Mouse (Mus musculus): ENCODE results near the gene Tep1. TPM values are rescaled to one million over a fixed set of nuclear protein-coding genes. Genes with fewer than 3 reads are reported as not detected.
A peak's percentile ranks its signal among the peaks of the same experiment; 100 is the strongest.
"Not testable (repeated sequence)": the region's sequence is repeated elsewhere in the genome, so short reads cannot be mapped to it uniquely, and the experiment has no call there.

The Tep1 gene
- polyA plus RNA-seq, 1 experiment from 2014 or later: 6.2 TPM

GRCm38 (mm10) chr14:50892541-50893459 lies 22.4 kb upstream of the Tep1 start:
- Histone ChIP-seq H3K36me3 (no peaks in the 10 kb centered on the region), H3K4me1 (peaks cover 14% of the 10 kb centered on the region), H3K4me3 (no peak overlapping the region), H3K27ac (no peak overlapping the region; the same call in 1 of the 2 replicates), H3K27me3 (ENCODE audit: insufficient read depth, poor library complexity, severe bottlenecking) (peaks cover 39% of the 10 kb centered on the region), H3K9me3 (no peaks in the 10 kb centered on the region)
- 81% methylated on average over 22 of the region's 22 CpGs for WGBS
- DNase-seq (ENCODE audit: low spot score): peak; percentile 52

- H3K9me3 ChIP-seq: no peaks in the 10 kb centered on the region
- no peak overlapping the region for H3K27ac ChIP-seq
- H3K27me3 ChIP-seq (ENCODE audit: insufficient read depth, poor library complexity, severe bottlenecking): peaks cover 32% of the 10 kb centered on the region
- no peak overlapping the region for H3K4me3 ChIP-seq
- no peaks in the 10 kb centered on the region for H3K36me3 ChIP-seq
- peaks cover 10% of the 10 kb centered on the region for H3K4me1 ChIP-seq
- peak; percentile 51 for DNase-seq (ENCODE audit: low spot score)
- WGBS: 85% methylated on average over 7 of the region's 7 CpGs
Observed at GRCm38 (mm10) chr14:50892091-50892490, 21.7 kb upstream of the Tep1 start.

GRCm38 (mm10) chr14:50891621-50892020 lies 21.3 kb upstream of the Tep1 start:
- Histone ChIP-seq H3K4me3 (no peak overlapping the region), H3K4me1 (peaks cover 5% of the 10 kb centered on the region), H3K27me3 (ENCODE audit: insufficient read depth, poor library complexity, severe bottlenecking) (peaks cover 27% of the 10 kb centered on the region), H3K36me3 (no peaks in the 10 kb centered on the region), H3K27ac (no peak overlapping the region), H3K9me3 (no peaks in the 10 kb centered on the region)
- 87% methylated on average over 8 of the region's 8 CpGs for WGBS
- DNase-seq (ENCODE audit: low spot score): peak; percentile 72

GRCm38 (mm10) chr14:50876236-50876950 lies 6.0 kb upstream of the Tep1 start:
- no peaks in the 10 kb centered on the region for H3K27me3 ChIP-seq (ENCODE audit: insufficient read depth, poor library complexity, severe bottlenecking)
- no peaks in the 10 kb centered on the region for H3K4me1 ChIP-seq
- 83% methylated on average over 6 of the region's 6 CpGs for WGBS
- no peak for DNase-seq (ENCODE audit: low spot score)
- no peak overlapping the region for H3K4me3 ChIP-seq
- H3K9me3 ChIP-seq: no peaks in the 10 kb centered on the region
- H3K36me3 ChIP-seq: no peaks in the 10 kb centered on the region
- no peak overlapping the region for H3K27ac ChIP-seq

- H3K9me3 ChIP-seq: no peaks in the 10 kb centered on the region
- 78% methylated on average over 6 of the region's 6 CpGs for WGBS
- H3K36me3 ChIP-seq: no peaks in the 10 kb centered on the region
- H3K4me1 ChIP-seq: peaks cover 2% of the 10 kb centered on the region
- DNase-seq (ENCODE audit: low spot score): peak; percentile 36
- H3K4me3 ChIP-seq: no peak overlapping the region
- no peaks in the 10 kb centered on the region for H3K27me3 ChIP-seq (ENCODE audit: insufficient read depth, poor library complexity, severe bottlenecking)
- H3K27ac ChIP-seq: no peak overlapping the region
Observed at GRCm38 (mm10) chr14:50875591-50876230, 5.4 kb upstream of the Tep1 start.

- WGBS: 81% methylated on average over 3 of the region's 3 CpGs
- H3K27ac ChIP-seq: no peak overlapping the region
- no peak for DNase-seq (ENCODE audit: low spot score)
- no peaks in the 10 kb centered on the region for H3K36me3 ChIP-seq
- no peak overlapping the region for H3K4me3 ChIP-seq
- H3K4me1 ChIP-seq: peaks cover 3% of the 10 kb centered on the region
- no peaks in the 10 kb centered on the region for H3K27me3 ChIP-seq (ENCODE audit: insufficient read depth, poor library complexity, severe bottlenecking)
- H3K9me3 ChIP-seq: no peaks in the 10 kb centered on the region
Observed at GRCm38 (mm10) chr14:50875175-50875574, 4.8 kb upstream of the Tep1 start.

- Histone ChIP-seq H3K9me3 (no peaks in the 10 kb centered on the region), H3K4me1 (peaks cover 3% of the 10 kb centered on the region), H3K4me3 (0 out of 2 replicates have a peak overlapping the region, but pooled peaks have one; percentile 78), H3K36me3 (peaks cover 5% of the 10 kb centered on the region; the same call in 1 of the 2 replicates), H3K27me3 (ENCODE audit: insufficient read depth, poor library complexity, severe bottlenecking) (no peaks in the 10 kb centered on the region), H3K27ac (no peak overlapping the region)
- DNase-seq (ENCODE audit: low spot score): peak; percentile 19
- WGBS: 85% methylated on average over 2 of the region's 2 CpGs
Observed at GRCm38 (mm10) chr14:50871284-50871683, 924 bp upstream of the Tep1 start.

- Histone ChIP-seq H3K27ac (peak overlapping the region; percentile 93), H3K9me3 (no peaks in the 10 kb centered on the region), H3K4me3 (peak overlapping the region; percentile 78), H3K27me3 (ENCODE audit: insufficient read depth, poor library complexity, severe bottlenecking) (no peaks in the 10 kb centered on the region), H3K36me3 (peaks cover 10% of the 10 kb centered on the region; the same call in 1 of the 2 replicates), H3K4me1 (peaks cover 3% of the 10 kb centered on the region)
- 33% methylated on average over 5 of the region's 5 CpGs for WGBS
- peak; percentile 73 for DNase-seq (ENCODE audit: low spot score)
Observed at GRCm38 (mm10) chr14:50870805-50871143, 414 bp upstream of the Tep1 start.

GRCm38 (mm10) chr14:50868656-50869055 lies 1.7 kb downstream of the Tep1 start:
- peaks cover 3% of the 10 kb centered on the region for H3K4me1 ChIP-seq
- no peak overlapping the region for H3K27ac ChIP-seq
- 82% methylated on average over 5 of the region's 5 CpGs for WGBS
- no peaks in the 10 kb centered on the region for H3K27me3 ChIP-seq (ENCODE audit: insufficient read depth, poor library complexity, severe bottlenecking)
- no peak overlapping the region for H3K4me3 ChIP-seq
- peaks cover 14% of the 10 kb centered on the region; the same call in 1 of the 2 replicates for H3K36me3 ChIP-seq
- DNase-seq (ENCODE audit: low spot score): peak; percentile 60
- no peaks in the 10 kb centered on the region for H3K9me3 ChIP-seq

- 71% methylated on average over 4 of the region's 4 CpGs for WGBS
- H3K27ac ChIP-seq: no peak overlapping the region
- DNase-seq (ENCODE audit: low spot score): peak; percentile 72
- H3K4me1 ChIP-seq: peaks cover 3% of the 10 kb centered on the region
- H3K4me3 ChIP-seq: no peak overlapping the region
- H3K36me3 ChIP-seq: peaks cover 18% of the 10 kb centered on the region; the same call in 1 of the 2 replicates
- no peaks in the 10 kb centered on the region for H3K9me3 ChIP-seq
- no peaks in the 10 kb centered on the region for H3K27me3 ChIP-seq (ENCODE audit: insufficient read depth, poor library complexity, severe bottlenecking)
Observed at GRCm38 (mm10) chr14:50868211-50868610, 2.1 kb downstream of the Tep1 start.

GRCm38 (mm10) chr14:50866966-50867365 lies 3.4 kb downstream of the Tep1 start:
- Histone ChIP-seq H3K9me3 (no peaks in the 10 kb centered on the region), H3K4me1 (peaks cover 3% of the 10 kb centered on the region), H3K4me3 (no peak overlapping the region), H3K27me3 (ENCODE audit: insufficient read depth, poor library complexity, severe bottlenecking) (no peaks in the 10 kb centered on the region), H3K27ac (no peak overlapping the region), H3K36me3 (peaks cover 25% of the 10 kb centered on the region; the same call in 1 of the 2 replicates)
- WGBS: 89% methylated on average over 3 of the region's 3 CpGs
- DNase-seq (ENCODE audit: low spot score): peak; percentile 61

GRCm38 (mm10) chr14:50865005-50865404 lies 5.4 kb downstream of the Tep1 start:
- H3K36me3 ChIP-seq: peaks cover 34% of the 10 kb centered on the region
- H3K4me3 ChIP-seq; H3K27me3 ChIP-seq (ENCODE audit: insufficient read depth, poor library complexity, severe bottlenecking); DNase-seq (ENCODE audit: low spot score); H3K27ac ChIP-seq; H3K9me3 ChIP-seq; H3K4me1 ChIP-seq: not testable (repeated sequence)

GRCm38 (mm10) chr14:50862641-50863040 lies 7.7 kb downstream of the Tep1 start:
- H3K27ac ChIP-seq: no peak overlapping the region
- H3K9me3 ChIP-seq: no peaks in the 10 kb centered on the region
- DNase-seq (ENCODE audit: low spot score): peak; percentile 67
- no peak overlapping the region for H3K4me3 ChIP-seq
- H3K4me1 ChIP-seq: no peaks in the 10 kb centered on the region
- peaks cover 41% of the 10 kb centered on the region for H3K36me3 ChIP-seq
- H3K27me3 ChIP-seq (ENCODE audit: insufficient read depth, poor library complexity, severe bottlenecking): no peaks in the 10 kb centered on the region
- 76% methylated on average over 10 of the region's 10 CpGs for WGBS

Measured in heart, embryonic 10.5 days (tissue).